8 mouse cellular contexts compared by ENCODE assay signal in genomic region chr6:83440510-83441258, GRCm38 (mm10). TPM values are rescaled to one million over a fixed set of nuclear protein-coding genes. Genes with fewer than 3 reads are reported as not detected.
DNase-seq lines count a peak whose midpoint lies in the region; ATAC-seq and TF ChIP-seq lines count a peak whose summit lies in the region.

No protein-coding gene starts in this region.

- H3K36me3 ChIP-seq in midbrain, embryonic 11.5 days (ENCODE audit: control insufficient read depth, insufficient read depth, low read length) = no peaks in the 10 kb centered on the region
- no peaks in the 10 kb centered on the region; the same call in 1 of the 2 replicates for H3K36me3 ChIP-seq in stomach, postnatal 0 days (ENCODE audit: control insufficient read depth, insufficient read depth, low read length)

- H3K4me3 ChIP-seq in lung, adult 2 months (replicated peaks; ENCODE audit: extremely low read depth, low read depth, low read length) = peak overlapping the region; percentile 78
- peak overlapping the region; percentile 86 for H3K4me3 ChIP-seq in cortical plate, adult 2 months (ENCODE audit: insufficient read depth, low read length)
- peak overlapping the region; percentile 95 for H3K4me3 ChIP-seq in gastrocnemius, adult 2 months
- peak overlapping the region; percentile 70 for H3K4me3 ChIP-seq in midbrain, embryonic 11.5 days (ENCODE audit: low read depth, low read length)
- H3K4me3 ChIP-seq in stomach, postnatal 0 days (ENCODE audit: low read depth, low read length) = peak overlapping the region; percentile 76

- ATAC-seq in midbrain, embryonic 11.5 days (ENCODE audit: low FRiP score) = peak; percentile 69
- ATAC-seq in stomach, postnatal 0 days (ENCODE audit: low FRiP score, low TSS enrichment) = peak; percentile 41

- H3K27me3 ChIP-seq in midbrain, embryonic 11.5 days (ENCODE audit: control insufficient read depth, insufficient read depth, low read length) = no peaks in the 10 kb centered on the region
- no peaks in the 10 kb centered on the region for H3K27me3 ChIP-seq in stomach, postnatal 0 days (ENCODE audit: control insufficient read depth, insufficient read depth, low read length)

- DNase-seq in lung, adult 2 months = peak; percentile 59
- no peak for DNase-seq in lung, postnatal 25 days (ENCODE audit: low spot score)
- DNase-seq in gastrocnemius, adult 2 months = peak; percentile 75
- DNase-seq in induced T-regulatory cell, adult 2 months (ENCODE audit: low read depth) = peak; percentile 77
- peak; percentile 83 to 87 for DNase-seq in left cerebral cortex, adult 9 months (ENCODE audit: low spot score in 2 of 2)
- DNase-seq in midbrain, embryonic 11.5 days (ENCODE audit: low spot score, missing footprints) = peak; percentile 97
- DNase-seq in stomach, postnatal 0 days (ENCODE audit: low spot score) = peak; percentile 84

- WGBS in lung, adult 2 months = 12% methylated on average over 26 of the region's 26 CpGs
- WGBS in midbrain, embryonic 11.5 days = under 1% methylated on average over 26 of the region's 26 CpGs
- WGBS in stomach, postnatal 0 days = under 1% methylated on average over 23 of the region's 26 CpGs

- peak overlapping the region; percentile 53 for H3K4me2 ChIP-seq in midbrain, embryonic 11.5 days
- peak overlapping the region; percentile 79 for H3K4me2 ChIP-seq in stomach, postnatal 0 days (replicated peaks; ENCODE audit: low read depth)

- no peaks in the 10 kb centered on the region for H3K9me3 ChIP-seq in midbrain, embryonic 11.5 days (ENCODE audit: control insufficient read depth, low read length)
- H3K9me3 ChIP-seq in stomach, postnatal 0 days (ENCODE audit: control insufficient read depth, low read length) = no peaks in the 10 kb centered on the region

- peak; percentile 7; the same call in 1 of the 2 replicates for TF ChIP-seq POLR2A in lung, adult 2 months (IDR thresholded peaks at IDR 0.05; ENCODE audit: borderline replicate concordance, extremely low read depth, low read depth, low read length)
- TF ChIP-seq POLR2A in cortical plate, adult 2 months (IDR thresholded peaks at IDR 0.05; ENCODE audit: extremely low read depth, insufficient read depth, low read length) = 0 out of 2 replicates have a peak, but pooled peaks have one; percentile 5

- intact Hi-C loops in gastrocnemius, adult 2 months (cut with DNase I) = no loop called here

- peak overlapping the region; percentile 92 for H3K27ac ChIP-seq in cortical plate, adult 2 months (ENCODE audit: insufficient read depth, low read length)
- peak overlapping the region; percentile 97 for H3K27ac ChIP-seq in gastrocnemius, adult 2 months
- H3K27ac ChIP-seq in midbrain, embryonic 11.5 days (ENCODE audit: low read depth, low read length) = peak overlapping the region; percentile 98
- peak overlapping the region; percentile 94 for H3K27ac ChIP-seq in stomach, postnatal 0 days (replicated peaks)

- TF ChIP-seq EP300 in stomach, postnatal 0 days (optimal IDR thresholded peaks at IDR 0.05) = no peak

- TF ChIP-seq CTCF in lung, adult 2 months (IDR thresholded peaks at IDR 0.05; ENCODE audit: insufficient read depth, low read length) = no peak
- no peak for TF ChIP-seq CTCF in cortical plate, adult 2 months (IDR thresholded peaks at IDR 0.05; ENCODE audit: extremely low read depth, insufficient read depth, low read length)
- TF ChIP-seq CTCF in gastrocnemius, adult 2 months (IDR thresholded peaks at IDR 0.05) = no peak
- no peak for TF ChIP-seq CTCF in stomach, postnatal 0 days (IDR thresholded peaks at IDR 0.05; ENCODE audit: low read depth)

- H3K9ac ChIP-seq in midbrain, embryonic 11.5 days (ENCODE audit: low read length) = peak overlapping the region; percentile 92
- peak overlapping the region; percentile 83 for H3K9ac ChIP-seq in stomach, postnatal 0 days (ENCODE audit: low read length)

- H3K4me1 ChIP-seq in lung, adult 2 months (ENCODE audit: control insufficient read depth, insufficient read depth, low read length) = peaks cover 48% of the 10 kb centered on the region
- H3K4me1 ChIP-seq in cortical plate, adult 2 months (ENCODE audit: control insufficient read depth, insufficient read depth, low read length) = peaks cover 13% of the 10 kb centered on the region; the same call in 1 of the 2 replicates
- peaks cover 77% of the 10 kb centered on the region for H3K4me1 ChIP-seq in midbrain, embryonic 11.5 days (ENCODE audit: control insufficient read depth, insufficient read depth, low read length)
- H3K4me1 ChIP-seq in stomach, postnatal 0 days (replicated peaks; ENCODE audit: control insufficient read depth, insufficient read depth) = peaks cover 33% of the 10 kb centered on the region

RNA-seq across cellular contexts. Expression of gene Tet3, which starts 18.2 kb away (rescaled TPM):
- 16.0 and 22.4 TPM in 2 replicates for polyA plus RNA-seq in lung, adult 2 months (2012; rRNA removed)
- polyA plus RNA-seq in cortical plate, adult 2 months (2012; rRNA removed) = 16.6 TPM in 2 replicates
- total RNA-seq in gastrocnemius, adult 2 months (2021) = 10 to 100 TPM; 16.4 to 18.0 TPM
- polyA plus RNA-seq in midbrain, embryonic 11.5 days (2014; fragmentation: Nextera tagmentation; extraction: Ambion mirVana) = 38.5 and 39.9 TPM in 2 replicates
- polyA plus RNA-seq in stomach, postnatal 0 days (2015; fragmentation: Nextera tagmentation; extraction: Ambion mirVana) = 21.4 and 22.7 TPM in 2 replicates
